Comparison of ENCODE assay signal across 9 mouse cellular contexts in genomic region chr15:103352856-103353255, GRCm38 (mm10). TPM values are rescaled to one million over a fixed set of nuclear protein-coding genes. Genes with fewer than 3 reads are reported as not detected.
DNase-seq lines count a peak whose midpoint lies in the region; ATAC-seq and TF ChIP-seq lines count a peak whose summit lies in the region.
"Had no signal": no experiment of that assay in that cellular context is flagged by ENCODE, and none has a peak within 500 bp of the region (broad histone marks: within the 10 kb centered on the region; RNA-seq: fewer than 3 reads in every experiment).

No protein-coding gene starts in this region.

- H3K27me3 ChIP-seq in heart, adult 2 months (ENCODE audit: control insufficient read depth, insufficient read depth, low read length): no peaks in the 10 kb centered on the region
- no peaks in the 10 kb centered on the region for H3K27me3 ChIP-seq in limb, embryonic 13.5 days
- H3K27me3 ChIP-seq in neural tube, embryonic 13.5 days: no peaks in the 10 kb centered on the region
- H3K27me3 ChIP-seq: lung, embryonic 15.5 days had no signal

- DNase-seq in heart, adult 2 months: peak; percentile 60 to 73
- DNase-seq in heart, adult 9 months (ENCODE audit: low spot score in 2 of 2): no peak
- DNase-seq in B cell, adult 2 months: peak; percentile 73 to 74
- DNase-seq in adrenal gland, postnatal 14 days: peak; percentile 73
- peak; percentile 62 for DNase-seq in forelimb bud, embryonic 11.5 days (ENCODE audit: low read depth, low spot score)
- DNase-seq in ovary, postnatal 10 days (ENCODE audit: low spot score): no peak

- H3K4me1 ChIP-seq in heart, adult 2 months (ENCODE audit: control insufficient read depth, insufficient read depth, low read length): peaks cover 10% of the 10 kb centered on the region
- no peaks in the 10 kb centered on the region for H3K4me1 ChIP-seq in limb, embryonic 13.5 days
- H3K4me1 ChIP-seq in neural tube, embryonic 13.5 days (replicated peaks): no peaks in the 10 kb centered on the region
- H3K4me1 ChIP-seq: lung, embryonic 15.5 days had no signal

- intact Hi-C loops in heart, adult 2 months (cut with DNase I): no loop called here

- no peak overlapping the region for H3K4me2 ChIP-seq in limb, embryonic 13.5 days (replicated peaks)
- no peak overlapping the region for H3K4me2 ChIP-seq in neural tube, embryonic 13.5 days
- H3K4me2 ChIP-seq: lung, embryonic 15.5 days had no signal

- H3K9me3 ChIP-seq in limb, embryonic 13.5 days: no peaks in the 10 kb centered on the region
- H3K9me3 ChIP-seq in neural tube, embryonic 13.5 days: no peaks in the 10 kb centered on the region
- H3K9me3 ChIP-seq: lung, embryonic 15.5 days had no signal

- TF ChIP-seq CTCF in heart, adult 2 months (IDR thresholded peaks at IDR 0.05): peak; percentile 97

- H3K9ac ChIP-seq in heart, adult 2 months (ENCODE audit: low read depth, low read length): no peak overlapping the region
- no peak overlapping the region for H3K9ac ChIP-seq in limb, embryonic 13.5 days
- H3K9ac ChIP-seq in neural tube, embryonic 13.5 days: no peak overlapping the region
- H3K9ac ChIP-seq: lung, embryonic 15.5 days had no signal

- peak overlapping the region; percentile 5; the same call in 1 of the 2 replicates for H3K27ac ChIP-seq in heart, adult 2 months
- no peak overlapping the region for H3K27ac ChIP-seq in limb, embryonic 13.5 days
- no peak overlapping the region for H3K27ac ChIP-seq in neural tube, embryonic 13.5 days (replicated peaks)
- H3K27ac ChIP-seq: lung, embryonic 15.5 days had no signal

- no peaks in the 10 kb centered on the region; the same call in 1 of the 2 replicates for H3K79me2 ChIP-seq in heart, adult 2 months (replicated peaks; ENCODE audit: control insufficient read depth, insufficient read depth, low read length)

- H3K4me3 ChIP-seq in heart, adult 2 months: no peak overlapping the region
- no peak overlapping the region for H3K4me3 ChIP-seq in limb, embryonic 13.5 days
- no peak overlapping the region for H3K4me3 ChIP-seq in neural tube, embryonic 13.5 days
- H3K4me3 ChIP-seq: lung, embryonic 15.5 days had no signal

- TF ChIP-seq EP300 in heart, adult 2 months (IDR thresholded peaks at IDR 0.05; ENCODE audit: insufficient read depth, low read depth, low read length): peak; percentile 84; the same call in 1 of the 2 replicates

- WGBS in heart, adult 2 months: 28% methylated on average over 4 of the region's 4 CpGs
- 45% methylated on average over 4 of the region's 4 CpGs for WGBS in limb, embryonic 13.5 days
- WGBS in neural tube, embryonic 13.5 days: 46% methylated on average over 4 of the region's 4 CpGs

- H3K36me3 ChIP-seq in heart, adult 2 months (ENCODE audit: control insufficient read depth, insufficient read depth, low read length): peaks cover 7% of the 10 kb centered on the region
- peaks cover 96% of the 10 kb centered on the region for H3K36me3 ChIP-seq in limb, embryonic 13.5 days
- H3K36me3 ChIP-seq in neural tube, embryonic 13.5 days: 0 out of 2 replicates have a peak, but pooled peaks cover 3% of the 10 kb centered on the region

- peak; percentile 26; the same call in 1 of the 2 replicates for ATAC-seq in limb, embryonic 13.5 days (ENCODE audit: low FRiP score, low read depth)
- 0 out of 2 replicates have a peak, but pooled peaks have one; percentile 28 for ATAC-seq in neural tube, embryonic 13.5 days (ENCODE audit: low read depth)

- TF ChIP-seq POLR2A in heart, adult 2 months (IDR thresholded peaks at IDR 0.05; ENCODE audit: insufficient read depth, low read depth, low read length): no peak

RNA-seq across cellular contexts. Expression of gene Zfp385a, which starts 13.0 kb away (rescaled TPM):
- 10 to 100 TPM; 10.1 to 10.4 TPM for total RNA-seq in heart, adult 2 months (2021)
- 7.3 and 12.0 TPM in 2 replicates for polyA plus RNA-seq in heart, adult 2 months (2012; rRNA removed)
- total RNA-seq in adrenal gland, postnatal 14 days (2021): 18.7 and 19.9 TPM in 2 replicates
- polyA plus RNA-seq in limb, embryonic 13.5 days (2015; fragmentation: Nextera tagmentation; extraction: Ambion mirVana): 11.7 and 13.1 TPM in 2 replicates
- 17.1 and 18.4 TPM in 2 replicates for polyA plus RNA-seq in neural tube, embryonic 13.5 days (2015; fragmentation: Nextera tagmentation; extraction: Ambion mirVana)

RNA-seq across cellular contexts. Expression of gene Itga5, which starts 13.7 kb away (rescaled TPM):
- total RNA-seq in heart, adult 2 months (2021): 10 to 100 TPM; 36.4 to 36.7 TPM
- 38.6 and 44.6 TPM in 2 replicates for polyA plus RNA-seq in heart, adult 2 months (2012; rRNA removed)
- total RNA-seq in adrenal gland, postnatal 14 days (2021): 34.9 and 37.7 TPM in 2 replicates
- polyA plus RNA-seq in limb, embryonic 13.5 days (2015; fragmentation: Nextera tagmentation; extraction: Ambion mirVana): 55.2 and 55.3 TPM in 2 replicates
- polyA plus RNA-seq in neural tube, embryonic 13.5 days (2015; fragmentation: Nextera tagmentation; extraction: Ambion mirVana): 9.2 and 11.6 TPM in 2 replicates

RNA-seq across cellular contexts. Expression of gene Gpr84, which starts 42.4 kb away (rescaled TPM):
- total RNA-seq in heart, adult 2 months (2021): not detected
- polyA plus RNA-seq in heart, adult 2 months (2012; rRNA removed): 0.06 TPM in 1 of 2 replicates, not detected in the other
- total RNA-seq in adrenal gland, postnatal 14 days (2021): not detected in 2 replicates
- polyA plus RNA-seq in limb, embryonic 13.5 days (2015; fragmentation: Nextera tagmentation; extraction: Ambion mirVana): 0.34 and 0.41 TPM in 2 replicates
- polyA plus RNA-seq in neural tube, embryonic 13.5 days (2015; fragmentation: Nextera tagmentation; extraction: Ambion mirVana): 0.57 and 0.62 TPM in 2 replicates

Comparison
In these comparisons a context has a peak if more than half of its experiments do, and no peak if none do; other contexts are left out.
1. DNase-seq: peak in heart, adult 2 months (2 of 2), B cell, adult 2 months (2 of 2), adrenal gland, postnatal 14 days (single experiment) and forelimb bud, embryonic 11.5 days (single experiment); none in heart, adult 9 months (0 of 2) and ovary, postnatal 10 days (single experiment).